Mouse (Mus musculus) 3T3-L1 (cell line): Measurements from ENCODE around the gene Thg1l.
A peak's percentile ranks its signal among the peaks of the same experiment; 100 is the strongest.

Experiments used
- DNase-seq: peaks from one replicate; pipeline ENCODE4 v3.0.0-alpha.2; 2015; ENCODE audit warnings: low read depth, low spot score

The Thg1l gene

DNA sequence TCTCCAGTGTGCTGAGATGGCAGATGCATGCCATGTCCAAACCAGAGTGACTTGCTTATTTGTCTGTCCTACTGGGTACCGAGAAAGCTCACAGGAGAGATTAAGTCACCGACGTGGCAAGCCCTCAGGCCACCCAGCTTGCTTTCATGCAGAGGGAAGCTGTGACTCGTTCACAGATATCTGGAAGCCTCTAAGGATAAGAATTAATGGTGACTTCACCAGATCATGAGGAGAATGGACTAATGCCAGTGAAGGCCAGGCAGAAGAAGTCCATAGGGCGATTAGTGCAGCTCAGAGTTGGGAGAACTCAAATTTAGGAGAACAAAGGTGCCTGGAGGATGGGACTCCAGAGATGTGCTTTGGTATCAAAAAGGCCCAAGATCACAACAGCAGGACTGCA is 27.8 kb downstream of the Thg1l start:
- peak; percentile 57 for DNase-seq

DNA sequence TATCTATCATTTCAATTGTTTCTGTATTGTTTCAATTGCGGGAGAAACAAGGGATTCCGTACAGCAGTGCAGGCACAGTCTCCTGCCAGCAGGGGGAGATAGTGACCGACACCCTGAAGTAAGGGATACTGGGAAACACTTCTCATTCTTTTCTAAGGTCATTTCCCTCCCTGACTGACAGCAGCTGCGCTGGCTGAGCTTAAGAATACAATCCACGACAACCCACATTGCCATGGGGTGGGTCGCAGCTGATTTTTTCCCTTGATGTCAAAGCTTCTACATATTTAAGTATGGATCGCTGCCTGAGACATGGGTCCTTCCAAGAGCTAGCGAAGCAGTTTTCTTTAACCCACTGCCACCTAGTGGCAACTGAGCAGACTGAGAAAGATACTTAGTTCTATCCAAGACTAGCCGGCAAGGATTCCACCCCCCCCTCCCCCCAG is 28.6 kb downstream of the Thg1l start:
- peak; percentile 88 for DNase-seq

DNA sequence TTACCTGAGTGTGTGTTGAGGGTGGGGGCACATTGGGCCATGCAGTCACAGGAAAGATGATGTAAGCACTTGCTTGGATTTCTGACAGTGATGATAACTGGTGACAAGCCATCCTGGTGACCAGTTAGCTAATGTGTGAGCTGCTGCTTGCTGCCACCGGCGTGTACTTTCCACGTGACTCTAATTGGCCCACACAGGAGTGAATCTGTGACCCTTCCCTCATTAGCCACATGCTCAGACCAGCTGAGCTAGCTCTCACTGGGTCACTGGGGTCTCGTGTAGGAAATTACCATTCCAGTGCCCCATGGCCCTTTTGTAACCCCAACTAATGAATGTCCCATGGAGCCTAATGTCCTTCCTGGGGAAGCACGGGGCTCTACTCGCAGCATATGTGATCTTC is 29.9 kb downstream of the Thg1l start:
- no peak for DNase-seq

DNA sequence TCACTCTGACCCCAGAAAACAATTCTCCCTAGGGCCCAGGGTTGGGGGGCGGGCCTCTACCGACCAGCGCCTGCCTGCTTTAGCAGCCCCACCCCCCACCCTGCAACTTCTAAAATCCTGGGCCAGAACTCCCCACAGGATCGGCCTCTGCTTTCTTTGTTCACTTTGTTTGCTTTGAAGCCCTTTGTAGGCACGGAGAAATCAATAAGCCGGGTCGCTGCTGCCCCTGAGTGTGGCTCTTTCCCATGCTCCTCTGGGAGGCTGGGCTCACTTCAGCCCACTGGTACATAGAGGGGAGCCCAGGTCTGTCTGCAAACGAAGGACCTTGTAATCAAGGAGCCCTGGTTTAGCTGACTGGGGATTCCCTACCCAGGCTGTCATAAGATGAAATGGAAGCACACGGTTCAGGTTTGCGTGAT is 33.8 kb downstream of the Thg1l start:
- no peak for DNase-seq

DNA sequence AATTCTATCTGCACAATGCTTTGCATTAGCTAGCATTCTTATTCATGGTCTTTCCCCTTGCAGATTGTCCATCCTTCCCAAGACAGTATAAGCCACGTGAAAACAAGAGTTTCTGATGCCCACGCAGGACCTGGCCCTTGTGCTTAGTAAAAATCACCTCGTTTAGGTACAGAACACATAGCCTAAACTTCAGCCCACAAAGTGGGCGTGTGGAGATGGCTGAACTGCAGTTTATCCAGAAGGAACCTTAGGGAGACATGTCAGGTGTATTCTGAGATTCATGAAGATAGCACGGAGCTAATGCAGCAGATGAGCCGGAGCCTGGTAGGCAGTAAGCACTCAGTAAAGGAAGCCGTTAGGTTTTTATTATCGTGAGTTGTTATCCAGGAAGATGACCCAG is 34.3 kb downstream of the Thg1l start:
- DNase-seq: no peak

DNA sequence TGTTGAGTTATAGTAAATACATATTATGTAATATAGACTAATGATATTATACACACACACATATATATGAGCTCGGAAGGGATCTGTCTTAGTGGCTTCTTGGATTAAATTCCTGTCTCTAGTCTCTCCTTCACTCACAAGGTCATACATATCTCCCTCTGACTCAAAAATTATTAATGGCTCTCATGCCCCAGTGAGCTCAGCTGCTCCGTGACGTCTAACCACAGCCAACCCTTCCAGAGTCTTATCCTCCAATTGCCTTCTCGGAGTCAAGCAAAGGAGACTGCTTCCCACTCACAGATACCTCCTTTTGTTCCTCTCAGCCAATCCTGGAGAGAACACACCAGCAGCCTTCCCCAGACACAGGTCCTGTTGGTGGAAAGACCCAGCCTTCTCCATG is 36.5 kb downstream of the Thg1l start:
- no peak for DNase-seq

DNA sequence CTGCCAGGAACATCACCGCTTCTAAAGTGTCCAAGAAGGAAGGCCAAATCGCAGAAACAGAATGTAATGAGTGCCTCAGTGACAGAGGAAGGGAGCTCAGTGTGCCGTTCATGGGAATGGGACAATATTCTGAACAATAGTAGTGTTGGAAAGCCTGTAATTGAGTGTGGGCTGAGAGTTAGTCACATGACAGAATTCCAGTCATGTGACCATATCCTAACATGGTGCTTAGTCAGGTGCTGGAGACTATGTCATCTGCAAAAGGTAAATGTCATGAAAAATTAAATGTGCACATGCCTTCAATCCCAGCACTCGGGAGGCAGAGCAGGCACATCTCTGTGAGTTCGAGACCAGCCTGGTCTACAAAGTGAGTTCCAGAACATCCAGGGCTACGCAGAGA is 37.3 kb downstream of the Thg1l start:
- DNase-seq: no peak

DNA sequence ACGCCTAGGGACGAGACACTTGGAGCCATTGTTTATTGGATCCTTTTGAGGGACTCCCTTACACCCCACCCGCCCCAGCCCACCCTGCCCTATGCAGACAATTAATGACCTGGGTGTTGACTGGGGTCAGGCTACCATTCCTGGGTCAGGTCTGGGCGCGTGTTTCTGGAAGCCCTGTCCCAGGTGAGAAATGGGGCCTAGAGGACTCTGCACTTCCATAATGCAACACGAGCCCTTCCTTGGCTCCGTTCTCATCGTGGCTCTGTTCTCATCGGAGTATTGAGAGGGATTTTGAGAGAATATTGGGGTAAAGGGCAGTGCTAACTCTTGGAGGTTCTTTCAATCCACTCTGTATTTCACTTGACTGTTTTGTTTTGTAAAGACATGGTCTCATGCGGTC is 39.1 kb downstream of the Thg1l start:
- DNase-seq: no peak

DNA sequence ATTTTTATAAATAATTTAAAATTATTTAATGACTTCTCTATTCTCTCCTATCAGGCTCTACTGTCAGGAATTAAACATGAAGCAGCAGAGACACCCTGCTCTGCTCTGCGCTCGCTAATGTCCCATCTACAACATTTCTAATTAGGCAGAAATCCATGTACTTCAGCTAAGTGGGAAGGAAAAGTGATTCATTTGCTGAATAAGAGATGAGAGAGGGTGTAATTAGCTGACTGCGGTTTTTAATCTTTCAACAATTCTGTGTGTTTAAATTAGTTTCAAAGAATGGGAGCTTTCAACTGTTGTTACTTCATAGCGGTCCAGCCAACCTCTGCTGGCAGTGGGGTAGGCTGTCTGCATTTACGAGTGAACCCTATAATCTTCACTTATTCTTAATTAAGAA is 44.6 kb downstream of the Thg1l start:
- DNase-seq: no peak

DNA sequence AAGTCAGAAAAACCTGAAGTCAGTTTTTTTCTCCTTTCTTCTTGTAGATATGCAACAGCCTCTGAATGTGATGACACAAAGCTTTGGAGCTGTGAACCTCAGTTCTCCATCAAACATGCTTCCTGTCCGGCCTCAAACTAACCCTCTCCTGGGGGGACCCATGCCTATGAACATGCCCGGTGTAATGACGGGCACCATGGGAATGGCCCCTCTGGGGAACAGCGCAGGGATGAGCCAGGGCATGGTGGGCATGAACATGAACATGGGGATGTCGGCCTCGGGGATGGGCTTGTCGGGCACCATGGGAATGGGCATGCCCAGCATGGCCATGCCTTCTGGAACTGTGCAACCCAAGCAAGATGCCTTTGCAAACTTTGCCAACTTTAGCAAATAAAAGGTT is 46.4 kb downstream of the Thg1l start:
- DNase-seq: no peak

DNA sequence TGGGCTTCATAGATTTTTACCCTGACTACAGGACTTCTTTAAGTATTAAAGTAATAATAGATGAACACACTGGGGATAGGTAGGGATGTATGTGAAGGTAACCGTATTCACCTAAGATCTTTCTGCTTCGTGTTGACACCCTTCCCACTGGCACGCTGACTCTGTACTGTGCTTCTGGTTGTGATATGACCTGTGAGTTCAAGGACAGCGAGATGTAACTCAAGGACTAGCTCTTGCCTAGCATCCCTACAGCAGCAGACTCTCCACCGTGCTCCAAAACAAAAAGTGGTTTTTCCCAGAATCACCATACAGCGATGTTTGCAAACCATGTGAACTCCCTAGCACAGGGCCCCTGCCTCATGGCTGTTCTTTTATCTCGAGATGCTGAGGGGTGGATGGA is 47.2 kb downstream of the Thg1l start:
- DNase-seq: no peak

DNA sequence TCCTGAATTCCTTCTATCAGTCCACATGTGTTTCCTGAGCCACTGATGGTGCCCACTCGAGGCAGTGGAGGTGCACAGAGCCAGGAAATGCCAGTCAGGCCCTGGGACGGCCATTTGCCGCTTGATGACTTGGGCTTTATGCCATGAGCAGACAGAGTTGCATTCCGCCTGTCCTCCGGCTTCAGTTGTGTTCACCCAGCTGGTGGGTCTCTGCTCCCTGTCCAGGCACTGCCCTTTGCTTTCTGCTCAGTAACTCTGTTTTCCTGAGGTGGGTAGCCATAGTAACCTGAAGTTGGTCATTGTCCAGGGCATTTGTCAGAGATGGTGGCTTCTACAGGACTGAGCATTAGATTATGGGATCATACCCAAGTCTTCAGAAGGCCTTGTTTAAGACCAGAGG is 48.0 kb downstream of the Thg1l start:
- no peak for DNase-seq

DNA sequence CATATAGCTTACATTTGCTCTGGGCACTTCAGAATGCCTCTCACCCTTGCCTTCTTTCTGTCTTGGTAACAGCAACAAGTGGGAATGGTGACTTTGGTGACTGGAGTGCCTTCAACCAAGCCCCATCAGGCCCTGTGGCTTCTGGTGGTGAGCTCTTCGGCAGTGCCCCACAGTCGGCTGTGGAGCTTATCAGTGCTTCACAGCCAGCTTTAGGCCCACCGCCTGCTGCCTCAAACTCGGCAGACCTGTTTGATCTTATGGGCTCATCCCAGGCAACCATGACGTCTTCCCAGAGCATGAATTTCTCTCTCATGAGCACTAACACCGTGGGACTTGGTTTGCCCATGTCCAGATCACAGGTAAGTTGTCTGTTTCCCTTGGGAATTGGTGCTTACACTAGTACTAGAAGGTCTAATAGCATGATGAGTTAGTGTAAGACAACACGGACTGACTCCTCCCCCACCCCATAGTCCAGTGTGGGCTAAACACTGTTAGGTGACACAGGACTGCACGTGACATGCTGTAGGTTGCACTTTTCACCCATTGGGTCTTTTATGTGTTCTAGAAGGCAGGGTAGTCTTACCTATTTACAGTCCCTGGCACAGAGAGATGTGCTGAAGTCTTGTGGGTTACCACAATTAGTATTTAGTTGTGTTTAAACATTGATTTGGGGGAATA is 49.0 kb downstream of the Thg1l start:
- no peak for DNase-seq

DNA sequence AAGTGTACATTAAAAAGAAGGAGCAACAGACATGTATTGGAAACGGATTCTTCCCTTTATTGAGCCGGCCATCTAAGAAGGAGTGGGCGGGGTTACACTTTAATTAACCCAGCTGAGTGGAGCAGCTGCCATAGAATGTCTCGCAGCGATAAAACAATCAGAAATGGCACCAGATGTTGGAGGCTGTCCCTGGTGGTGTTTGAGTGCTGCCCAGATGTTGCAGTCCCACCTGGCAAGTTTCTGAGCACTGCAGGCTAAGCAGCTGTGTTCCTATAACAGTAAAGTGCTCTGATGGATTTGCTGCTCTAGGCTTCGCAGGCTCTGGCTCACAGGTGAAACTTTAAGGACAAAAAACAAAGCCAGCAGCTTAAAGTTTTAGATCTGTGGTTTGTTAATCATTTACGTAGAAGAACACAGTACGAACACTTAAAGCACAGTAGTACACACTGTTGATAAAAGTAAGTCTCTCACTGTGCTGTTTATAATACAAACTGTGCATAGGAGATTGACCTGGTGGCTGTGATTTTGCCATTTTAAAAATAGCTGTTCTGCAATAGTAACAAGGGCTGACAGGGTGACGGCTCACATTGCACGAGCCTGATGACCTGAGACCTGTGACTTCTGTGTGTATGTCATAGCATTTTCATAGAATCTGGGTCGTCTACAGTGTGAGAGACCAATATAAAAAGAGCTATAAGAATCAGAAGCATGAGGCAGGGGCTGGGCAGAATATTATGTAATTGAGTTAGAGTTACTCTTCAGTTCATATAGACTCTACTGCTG is 54.9 kb downstream of the Thg1l start:
- DNase-seq: no peak

DNA sequence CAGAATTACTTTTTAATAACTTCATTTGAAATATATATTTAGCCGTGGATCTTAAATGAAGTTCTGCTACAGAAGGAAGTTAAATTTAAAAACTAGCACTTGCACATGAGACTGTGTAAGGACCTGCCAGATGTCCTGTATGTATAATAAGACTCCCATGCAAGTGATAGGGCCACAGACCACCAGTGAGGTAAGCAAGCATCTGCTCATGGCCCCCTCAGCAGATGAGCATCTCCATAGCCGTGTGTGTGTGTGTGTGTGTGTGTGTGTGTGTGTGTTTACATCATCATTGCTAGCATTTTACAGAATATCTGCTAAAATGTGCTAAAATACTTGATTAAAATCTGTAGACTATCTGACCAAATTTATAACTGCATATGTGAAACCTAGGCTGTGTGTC is 57.9 kb downstream of the Thg1l start:
- DNase-seq: no peak
